Mouse (Mus musculus): ENCODE measurements at regions not wholly inside any gene's neighbourhood (a gene's known extent, or its start where the extent isn't known, plus 50 kb on each side); places are given as distances from the start of the nearest gene placed in this dataset.

DNA sequence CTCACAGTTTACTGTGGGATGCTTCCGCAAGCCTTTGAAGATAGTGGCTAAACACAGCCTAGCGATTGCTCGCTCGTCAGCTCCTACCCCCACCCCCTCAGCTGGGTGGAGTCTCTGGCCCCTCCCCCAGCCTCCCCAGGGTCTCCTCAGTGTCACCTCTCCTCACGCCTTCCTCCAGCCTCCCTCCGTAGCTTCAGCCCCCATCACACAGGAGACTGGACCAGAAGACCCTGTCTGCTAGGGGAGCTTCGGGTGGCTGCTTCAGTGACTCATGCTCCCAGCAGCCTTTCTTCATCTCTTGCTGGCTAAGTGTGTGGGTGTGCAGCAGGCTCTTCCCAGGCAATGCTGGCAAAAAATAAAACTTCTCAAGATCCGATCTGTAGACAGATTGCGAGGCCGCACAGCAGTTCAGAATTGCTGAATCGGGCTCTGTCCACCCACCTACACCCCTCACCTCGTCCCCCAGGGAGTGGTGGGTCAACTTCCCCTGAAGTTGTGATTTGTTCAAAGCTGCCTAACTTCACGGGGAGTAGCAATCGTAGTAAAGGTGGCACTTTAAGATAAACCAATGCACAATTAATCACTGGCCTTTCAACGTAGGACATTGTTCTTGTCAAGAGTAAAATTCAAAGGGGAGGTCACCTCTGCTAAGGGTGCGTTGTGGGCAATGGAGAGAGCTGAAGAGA is 61.2 kb upstream of the Ankrd28 start:
- peak in 1 of 2 experiments; percentile 9 for DNase-seq

- no peak for DNase-seq
Observed at GRCm38 (mm10) chr14:31892186-31892510, 61.7 kb upstream of the Ankrd28 start.

DNA sequence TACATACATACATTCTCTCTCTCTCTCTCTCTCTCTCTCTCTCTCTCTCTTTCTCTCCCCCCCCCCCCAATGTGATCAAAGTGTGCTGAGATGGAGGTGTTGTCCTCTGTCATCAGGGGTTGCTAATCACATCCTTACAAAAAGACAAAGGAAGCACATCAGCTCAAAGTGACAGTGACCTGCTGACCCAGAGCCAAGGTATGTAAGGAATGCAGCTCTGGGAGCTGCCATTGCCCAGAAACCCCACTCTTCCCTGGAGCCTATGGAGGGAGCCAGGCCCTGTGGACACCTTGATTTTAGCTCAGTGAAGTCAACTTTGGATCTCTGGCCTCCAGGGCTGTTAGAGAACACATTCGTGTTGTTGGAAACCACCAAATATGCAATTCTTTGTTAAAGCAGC is 66.0 kb upstream of the Ankrd28 start:
- DNase-seq: no peak

- DNase-seq: no peak
Observed at GRCm38 (mm10) chr14:31899504-31899903, 69.1 kb upstream of the Ankrd28 start.

DNA sequence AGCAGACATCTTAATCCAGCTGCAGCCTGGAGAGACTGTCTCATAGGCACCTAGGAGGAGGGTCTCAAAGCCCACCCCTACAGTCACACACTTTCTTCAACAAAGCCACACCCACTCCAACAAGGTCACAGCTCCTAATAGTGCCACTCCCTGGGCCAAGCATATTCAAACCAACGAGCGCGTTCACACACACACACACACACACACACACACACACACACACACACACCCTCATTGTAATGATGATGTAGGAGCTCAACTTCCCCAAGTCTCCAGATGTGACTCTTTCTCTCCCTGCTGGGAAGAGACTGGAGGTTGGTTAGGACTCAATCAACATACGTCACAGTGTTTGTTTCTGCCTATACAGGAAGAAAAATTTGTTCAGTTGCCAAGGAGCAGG is 69.5 kb upstream of the Ankrd28 start:
- no peak for DNase-seq

DNA sequence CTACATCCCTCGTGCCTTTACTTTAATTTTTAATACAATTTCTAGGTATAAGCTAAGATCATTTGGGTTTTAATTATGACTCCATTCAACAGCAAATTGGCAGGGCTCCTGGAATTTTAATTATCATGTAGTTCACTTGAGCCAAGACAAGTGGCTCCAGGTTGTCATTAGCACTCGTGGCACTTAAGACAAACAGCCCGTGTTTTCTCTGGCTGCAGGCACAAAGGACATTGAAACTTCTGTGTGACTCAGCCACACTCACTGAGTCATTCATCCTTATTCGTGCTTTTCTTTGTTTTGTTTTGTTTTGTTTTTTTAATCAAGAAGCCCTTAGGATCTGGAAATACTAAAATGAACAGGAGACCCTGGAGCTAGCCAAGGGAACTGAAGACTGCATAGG is 71.5 kb upstream of the Ankrd28 start:
- no peak for DNase-seq

GRCm38 (mm10) chr14:31903664-31904063 is 73.2 kb upstream of the Ankrd28 start:
- no peak for DNase-seq

- DNase-seq: no peak
Observed at GRCm38 (mm10) chr14:31908591-31908990, 78.1 kb upstream of the Ankrd28 start.

DNA sequence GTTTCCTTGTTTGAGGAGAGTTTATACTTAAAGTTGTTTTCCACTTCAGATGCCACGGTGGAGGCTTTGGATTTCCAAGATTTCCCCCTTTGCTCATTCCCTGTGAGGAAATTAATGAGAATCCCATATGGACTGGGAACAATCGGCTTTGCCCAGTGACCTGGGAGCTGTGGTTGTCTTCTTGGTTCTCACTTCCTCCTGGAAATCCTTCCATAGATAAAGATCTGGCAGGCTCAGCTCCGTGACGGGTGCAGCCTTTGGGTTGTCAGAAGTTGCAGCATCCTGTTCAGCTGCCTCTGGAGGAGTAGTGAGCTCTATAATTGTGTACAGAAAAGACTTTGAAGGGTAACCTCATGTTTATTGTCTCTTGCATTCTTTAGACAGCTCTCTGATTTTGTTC is 78.8 kb upstream of the Ankrd28 start:
- no peak for DNase-seq

DNA sequence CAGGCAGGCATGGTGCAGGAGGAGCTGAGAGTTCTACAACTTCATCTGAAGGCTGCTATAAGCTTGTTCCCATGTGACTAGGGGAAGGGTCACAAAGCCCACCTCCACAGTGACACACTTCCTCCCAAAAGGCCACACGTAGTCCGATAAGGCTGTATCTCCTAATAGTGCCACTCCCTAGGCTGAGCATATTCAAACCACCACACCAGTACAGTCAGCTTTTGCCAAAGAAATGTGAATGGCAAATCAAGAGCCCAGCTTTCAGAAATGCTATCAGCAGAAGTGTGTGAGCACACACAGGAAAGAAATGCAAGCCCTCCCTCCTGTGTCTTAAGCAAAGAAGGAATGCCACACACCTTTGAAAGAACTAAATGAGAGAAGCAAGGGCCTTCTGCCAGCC is 80.4 kb upstream of the Ankrd28 start:
- DNase-seq: no peak

DNA sequence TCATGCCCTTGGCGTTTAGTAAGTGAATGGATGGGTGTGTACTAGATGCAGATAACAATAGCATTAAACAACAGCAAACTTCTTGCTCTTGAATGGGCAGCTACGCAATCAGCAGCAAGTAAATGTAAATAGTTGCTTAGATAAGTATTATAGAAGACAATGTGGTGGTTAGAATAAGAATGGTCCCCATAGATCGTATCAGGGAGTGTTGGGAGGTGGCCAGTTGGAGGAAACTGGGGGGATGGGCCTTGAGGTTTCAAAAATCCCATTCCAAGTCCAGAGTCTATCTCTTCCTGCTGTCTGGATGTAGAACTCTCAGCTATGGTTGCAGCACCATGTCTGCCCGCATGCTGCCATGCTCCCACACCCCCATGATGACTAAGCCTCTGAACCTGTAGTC is 88.0 kb upstream of the Ankrd28 start:
- no peak for DNase-seq

DNA sequence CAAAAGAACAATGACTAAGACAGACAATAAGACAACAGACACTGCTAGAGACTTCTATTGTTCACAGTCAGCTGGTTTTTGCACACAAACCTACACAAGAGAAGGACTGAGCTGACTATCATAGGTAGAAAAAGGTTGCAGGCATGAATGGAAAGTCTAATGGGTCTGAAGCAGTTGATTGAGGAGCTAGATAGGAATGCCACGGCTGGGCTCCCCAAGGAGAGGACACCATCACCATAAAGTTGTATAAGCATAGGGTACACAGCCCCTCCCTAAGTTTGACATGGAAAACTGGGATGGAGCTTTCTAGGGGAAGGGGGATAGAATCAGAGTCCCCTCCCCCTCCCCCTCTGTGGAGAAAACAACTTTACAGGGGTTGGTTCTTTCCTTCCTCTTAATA is 88.5 kb upstream of the Ankrd28 start:
- no peak for DNase-seq

DNA sequence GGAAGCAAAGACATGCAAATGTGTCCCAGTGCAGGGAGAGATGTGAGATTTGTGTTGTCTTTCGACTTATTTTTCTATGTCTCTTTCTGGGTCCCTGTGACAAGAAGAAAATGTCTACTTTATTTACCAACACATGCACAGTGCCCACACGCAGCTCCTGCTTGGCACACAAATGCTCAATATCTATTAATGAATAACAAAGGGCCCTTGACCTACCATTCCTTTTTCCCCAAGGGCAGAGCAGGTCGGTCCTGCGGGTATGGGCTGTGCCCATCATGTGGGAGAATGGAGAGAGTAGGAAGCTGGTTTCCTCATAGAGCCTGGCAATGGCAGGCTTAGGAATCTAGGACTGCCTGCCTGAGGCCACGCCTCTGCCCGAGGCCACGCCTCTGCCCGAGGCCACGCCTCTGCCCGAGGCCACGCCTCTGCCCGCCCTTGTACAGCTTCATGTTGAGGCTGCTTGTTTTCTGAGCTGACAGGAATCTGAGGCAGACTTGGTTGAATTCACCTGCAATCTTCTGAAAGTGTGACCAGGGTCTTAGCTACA is 98.8 kb upstream of the Ankrd28 start:
- DNase-seq: no peak

DNA sequence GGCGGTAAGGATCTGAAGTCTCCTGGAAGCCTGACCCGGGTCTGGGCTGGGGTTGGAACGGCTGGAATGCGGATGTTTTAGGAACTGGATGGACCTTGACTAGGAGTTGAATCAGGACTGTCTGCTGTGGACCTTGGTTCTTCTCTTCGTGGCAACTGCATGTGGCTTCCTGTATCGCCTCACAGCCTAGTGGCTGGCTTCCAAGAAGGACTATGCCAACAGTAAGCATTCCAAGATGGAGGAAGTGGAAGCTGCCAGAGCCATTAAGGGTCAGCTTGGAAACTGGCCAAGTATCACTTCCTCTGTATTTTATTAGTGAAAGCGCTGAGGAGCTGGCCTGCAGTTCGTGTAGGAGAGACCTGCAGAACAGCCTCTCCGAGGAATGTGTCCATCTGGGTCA is 98.4 kb upstream of the Galnt15 start:
- no peak for DNase-seq

GRCm38 (mm10) chr14:31931971-31932370 is 96.8 kb upstream of the Galnt15 start:
- no peak for DNase-seq

DNA sequence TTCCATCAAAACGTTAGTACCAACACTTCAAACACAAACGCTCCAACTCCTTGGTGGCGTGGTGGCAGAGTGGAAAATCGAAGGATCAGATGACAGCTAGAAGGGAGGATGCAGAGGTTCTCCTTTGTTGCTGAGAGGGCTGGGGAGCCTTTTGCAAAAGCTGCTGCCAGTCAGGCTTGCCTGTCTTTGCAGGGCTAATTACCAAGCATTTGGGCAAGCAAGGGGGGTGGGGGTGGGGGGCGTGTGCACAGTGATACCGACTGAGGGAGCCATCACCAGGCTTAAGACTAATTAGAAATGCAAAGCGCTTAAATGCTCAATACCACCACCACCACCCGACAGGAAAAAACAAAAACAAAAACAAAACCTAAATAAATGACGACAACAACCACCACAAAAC is 95.3 kb upstream of the Galnt15 start:
- DNase-seq: no peak

GRCm38 (mm10) chr14:31933841-31934271 is 94.9 kb upstream of the Galnt15 start:
- peak in 1 of 2 experiments; percentile 19 for DNase-seq

GRCm38 (mm10) chr14:31934321-31934720 is 94.5 kb upstream of the Galnt15 start:
- no peak for DNase-seq

DNA sequence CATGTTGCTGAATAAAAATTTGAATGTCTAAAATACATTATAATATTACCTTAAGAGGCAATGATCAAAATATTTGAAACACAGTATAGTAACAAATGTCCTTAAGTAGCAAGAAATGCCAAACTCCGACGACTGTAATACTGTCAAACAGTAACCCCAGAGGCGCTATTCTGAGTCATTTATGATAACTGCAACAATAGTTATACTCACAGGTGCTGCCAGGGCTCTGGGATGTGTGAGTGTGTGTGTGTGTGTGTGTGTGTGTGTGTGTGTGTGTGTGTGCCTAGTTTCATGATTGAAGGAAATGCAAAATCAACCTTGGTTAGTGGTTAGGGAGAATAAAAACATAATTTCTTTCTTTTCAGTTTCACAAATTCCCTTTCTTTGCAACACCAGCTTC is 94.0 kb upstream of the Galnt15 start:
- no peak for DNase-seq

- no peak for DNase-seq
Observed at GRCm38 (mm10) chr14:31935411-31935810, 93.4 kb upstream of the Galnt15 start.

- no peak for DNase-seq
Observed at GRCm38 (mm10) chr14:31936581-31936980, 92.2 kb upstream of the Galnt15 start.

DNA sequence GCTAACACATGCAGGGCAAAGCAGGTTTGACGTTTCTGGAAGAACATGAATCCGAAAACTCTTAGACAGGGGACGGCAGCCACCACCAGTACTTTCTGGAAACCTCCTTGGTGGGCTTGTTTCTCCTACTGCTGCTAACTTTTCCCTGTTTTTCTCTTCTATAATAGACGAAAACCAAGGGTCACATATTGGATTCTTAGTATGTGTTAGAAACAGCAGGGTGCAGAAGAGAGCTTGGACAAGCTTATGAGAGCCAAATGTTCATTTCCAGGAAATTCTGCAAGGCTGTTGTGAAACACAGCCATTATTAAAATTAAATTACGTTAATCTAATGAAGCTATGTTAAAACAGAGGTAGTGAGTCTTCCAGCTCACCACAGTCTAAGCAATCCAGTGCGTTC is 87.9 kb upstream of the Galnt15 start:
- DNase-seq: no peak

DNA sequence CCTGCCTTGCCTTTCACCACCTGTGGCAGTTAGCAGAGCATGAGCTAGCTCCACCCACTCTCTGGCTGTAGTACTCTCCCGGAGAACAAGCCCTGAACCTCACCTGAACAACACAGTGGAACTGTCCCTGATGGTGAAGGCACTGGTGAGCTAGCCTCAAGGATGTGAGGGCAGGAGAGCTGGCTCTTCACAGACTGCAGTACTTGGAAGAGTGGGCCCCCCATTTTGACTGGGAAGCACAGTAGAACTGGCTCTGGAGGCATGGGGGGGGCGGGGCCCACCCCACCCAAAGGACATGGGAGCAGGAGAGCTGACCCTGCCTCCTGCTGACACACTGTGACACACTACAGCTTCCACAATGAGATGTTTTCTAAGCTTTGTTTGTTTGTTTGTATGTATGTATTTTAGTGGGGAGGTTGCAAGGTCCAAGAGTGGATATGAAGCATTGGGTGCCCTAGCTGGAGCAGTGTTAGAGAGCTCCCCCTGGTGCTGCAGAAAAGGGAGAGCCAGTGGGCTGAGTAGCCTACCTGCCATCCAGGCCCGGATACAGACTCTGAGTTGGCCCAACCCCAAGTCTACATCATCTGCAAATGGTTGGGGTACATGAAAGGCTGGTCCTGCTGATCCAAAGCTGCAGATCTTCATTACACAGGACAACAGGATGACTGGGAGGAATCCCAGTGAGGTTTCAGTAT is 86.4 kb upstream of the Galnt15 start:
- peak; percentile 14 to 15 for DNase-seq

DNA sequence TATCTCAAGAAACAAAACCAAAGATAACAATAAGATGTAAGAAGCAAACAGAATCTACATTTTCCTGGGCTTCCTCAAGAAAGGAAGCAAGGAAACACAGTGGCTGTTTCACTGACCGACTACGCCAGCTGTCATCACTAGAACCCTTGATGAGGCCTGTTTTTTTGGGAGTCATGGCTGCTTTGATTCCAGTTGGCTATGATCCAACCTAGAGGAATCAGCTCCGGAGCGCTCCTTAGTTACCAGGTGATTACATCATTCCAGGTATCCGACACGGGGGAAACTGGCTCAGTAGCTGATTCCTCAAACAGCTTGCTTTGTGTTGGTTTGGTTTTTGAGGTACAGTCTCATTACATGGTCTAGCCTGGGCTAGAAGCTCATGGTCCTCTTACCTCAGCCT is 84.1 kb upstream of the Galnt15 start:
- no peak for DNase-seq

DNA sequence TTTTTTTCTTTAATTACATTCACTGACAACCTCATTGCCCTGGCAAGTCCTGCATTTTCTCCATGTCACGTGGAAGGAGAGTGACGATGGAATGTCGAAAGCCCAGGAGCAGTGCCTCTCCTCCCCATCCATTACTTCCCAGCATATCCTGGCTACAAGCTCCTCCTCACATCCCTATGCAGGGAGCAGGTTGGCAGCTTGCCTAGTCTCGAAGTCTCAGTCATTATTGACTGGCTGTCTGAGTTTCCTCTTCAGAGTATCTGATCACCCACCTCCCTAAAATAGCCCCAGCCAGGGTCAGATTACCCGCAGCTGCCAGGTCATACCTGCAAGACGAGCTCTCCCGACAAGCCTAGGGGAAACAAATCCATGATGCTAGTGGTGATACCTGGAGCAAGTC is 83.7 kb upstream of the Galnt15 start:
- no peak for DNase-seq

Data from thymus, postnatal 36 days (tissue).